Mouse (Mus musculus) heart, adult 2 months (tissue): Measurements from ENCODE around the gene Hist1h2be.
"Not testable (repeated sequence)": the region's sequence is repeated elsewhere in the genome, so short reads cannot be mapped to it uniquely, and the experiment has no call there.

Source experiments
- CTCF ChIP-seq: fragments of 200-600 bp; IDR thresholded peaks from 2 replicates; pipeline ENCODE4 v1.8.1; 2022; ENCODE audit warnings: antibody characterized with exemption, mild to moderate bottlenecking, moderate library complexity
- EP300 ChIP-seq: fragments of 200-500 bp; IDR thresholded peaks from 2 replicates; pipeline ENCODE4 v1.6.1; 2011; ENCODE audit warnings: low read depth, low read length, control low read depth; ENCODE audit not compliant: insufficient read depth
- POLR2A ChIP-seq: fragments of 200-500 bp; IDR thresholded peaks from 2 replicates; pipeline ENCODE4 v1.6.1; 2011; ENCODE audit warnings: mild to moderate bottlenecking, low read depth, low read length, control low read depth; ENCODE audit not compliant: insufficient read depth

GRCm38 (mm10) chr13:23560699-23561098 lies 60.2 kb downstream of the Hist1h2be start:
- TF ChIP-seq EP300, POLR2A, CTCF: not testable (repeated sequence)
